Mouse (Mus musculus) R1 (cell line): ENCODE measurements around the gene Ap1m2.
"Not testable (repeated sequence)": the region's sequence is repeated elsewhere in the genome, so short reads cannot be mapped to it uniquely, and the experiment has no call there.

ENCODE experiments used
- DNase-seq: peaks from one replicate; pipeline ENCODE4 v3.0.0-alpha.2; 2018; ENCODE audit warnings: low read depth, low spot score

The Ap1m2 gene

DNA sequence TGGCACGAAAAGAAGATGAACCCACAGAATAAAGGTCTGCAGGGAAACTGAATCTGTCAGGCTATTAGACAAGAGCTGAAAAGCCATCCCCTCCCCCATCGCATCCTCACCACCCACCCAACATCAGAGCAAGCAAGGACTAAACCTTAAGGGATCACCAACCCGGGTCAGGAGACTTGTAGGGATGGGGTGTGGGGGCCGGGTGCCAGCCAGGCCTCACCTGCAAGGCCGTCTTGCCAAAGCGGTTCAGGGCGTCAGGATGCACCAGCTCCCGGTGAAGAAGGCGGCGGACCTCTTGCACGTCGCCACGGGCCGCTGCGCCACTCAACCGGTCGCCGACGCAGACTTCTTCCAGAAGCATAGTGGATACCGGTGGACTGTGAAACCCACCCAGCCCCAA, 21.5 kb downstream of the Ap1m2 start:
- DNase-seq = peak; percentile 65

- no peak for DNase-seq
These were observed 22.8 kb downstream of the Ap1m2 start for GRCm38 (mm10) chr9:21289337-21289671.

GRCm38 (mm10) chr9:21288404-21289336, 23.5 kb downstream of the Ap1m2 start:
- no peak for DNase-seq

- peak; percentile 99 for DNase-seq
These were observed 24.4 kb downstream of the Ap1m2 start, which contains the start of gene Kri1 for GRCm38 (mm10) chr9:21287571-21288402. Gene Kri1, minus strand, starts transcription at chr9:21287969.

- DNase-seq = no peak
These were observed 25.4 kb downstream of the Ap1m2 start for GRCm38 (mm10) chr9:21286753-21287152.

DNA sequence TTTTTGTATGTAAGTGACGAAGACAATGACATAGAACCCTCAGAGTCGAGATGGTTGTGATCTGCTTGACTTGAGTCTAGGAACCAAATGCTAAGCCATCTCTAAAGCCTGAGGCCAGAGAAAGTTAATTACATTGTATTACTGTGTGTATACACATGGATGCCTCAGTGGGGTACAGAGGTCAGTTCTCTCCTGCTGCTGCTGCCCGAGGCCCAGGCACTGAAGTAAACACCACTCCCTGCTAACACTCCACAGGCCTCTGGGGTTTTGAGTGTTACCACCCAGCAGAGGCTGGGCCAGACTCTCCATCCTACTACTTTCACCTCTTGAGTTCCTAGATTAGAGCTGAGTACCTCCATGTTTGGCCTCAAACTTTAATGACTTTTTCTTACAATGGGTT, 28.1 kb downstream of the Ap1m2 start:
- DNase-seq = no peak

- peak; percentile 74 for DNase-seq
These were observed 28.5 kb downstream of the Ap1m2 start for GRCm38 (mm10) chr9:21283591-21283990.

DNA sequence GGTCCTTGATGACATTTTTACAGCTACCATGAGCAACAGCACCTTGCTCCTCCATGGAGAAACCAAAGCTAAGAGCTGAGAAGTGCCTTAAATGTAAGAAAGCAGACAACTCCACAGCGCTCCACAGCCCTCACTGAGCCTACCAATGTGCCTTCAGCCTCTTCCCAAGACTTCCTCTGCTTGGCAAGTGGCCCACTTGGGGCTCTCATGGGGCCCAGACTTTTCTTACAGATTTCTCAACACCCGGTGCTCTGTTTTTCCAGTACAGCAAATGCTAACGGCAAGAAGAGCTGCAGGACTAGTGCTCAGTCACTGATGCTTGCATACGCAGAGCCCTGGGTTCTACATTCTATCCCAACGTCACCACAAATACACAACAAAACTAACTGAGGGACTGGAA, 34.4 kb downstream of the Ap1m2 start:
- no peak for DNase-seq

- DNase-seq = no peak
These were observed 35.8 kb downstream of the Ap1m2 start for GRCm38 (mm10) chr9:21276307-21276706.

- no peak for DNase-seq
These were observed 36.4 kb downstream of the Ap1m2 start for GRCm38 (mm10) chr9:21275727-21276126.

DNA sequence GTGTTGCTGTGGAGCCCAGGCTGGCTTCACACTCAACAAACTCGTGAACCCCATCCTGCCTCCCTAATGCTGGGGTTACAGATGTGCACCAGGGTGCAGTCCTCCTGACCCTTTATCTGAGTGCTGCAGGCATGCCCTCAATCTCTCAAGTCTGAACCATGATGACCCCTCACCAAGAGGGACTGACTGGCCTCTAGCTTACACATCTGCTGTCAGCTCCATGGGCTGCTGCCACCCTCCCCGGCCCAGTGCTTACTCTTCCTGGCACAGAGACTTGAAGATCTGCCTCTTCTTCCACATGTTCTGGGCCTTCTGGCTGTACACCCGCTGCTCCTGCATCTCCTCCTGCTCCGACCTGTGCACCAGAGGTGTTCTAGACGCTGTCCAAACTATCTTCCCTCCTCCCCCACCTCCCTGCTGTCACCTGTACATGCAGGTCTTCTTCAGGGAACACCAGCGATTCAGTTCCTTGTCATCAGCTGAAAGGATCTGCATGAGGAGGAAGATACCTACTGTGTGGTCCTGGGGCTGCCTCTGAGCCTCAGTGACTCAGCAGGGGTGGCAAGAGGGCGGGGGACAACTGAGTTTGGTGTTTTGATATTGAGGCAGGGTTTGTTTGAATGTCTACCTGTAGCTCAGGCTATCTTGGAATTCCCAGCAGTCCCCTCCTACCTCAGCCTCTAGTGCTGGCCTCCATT, 37.0 kb downstream of the Ap1m2 start:
- no peak for DNase-seq

GRCm38 (mm10) chr9:21274336-21274735, 37.8 kb downstream of the Ap1m2 start:
- no peak for DNase-seq

GRCm38 (mm10) chr9:21273520-21274228, 38.5 kb downstream of the Ap1m2 start:
- no peak for DNase-seq

- no peak for DNase-seq
These were observed 39.0 kb downstream of the Ap1m2 start for GRCm38 (mm10) chr9:21273094-21273493.

DNA sequence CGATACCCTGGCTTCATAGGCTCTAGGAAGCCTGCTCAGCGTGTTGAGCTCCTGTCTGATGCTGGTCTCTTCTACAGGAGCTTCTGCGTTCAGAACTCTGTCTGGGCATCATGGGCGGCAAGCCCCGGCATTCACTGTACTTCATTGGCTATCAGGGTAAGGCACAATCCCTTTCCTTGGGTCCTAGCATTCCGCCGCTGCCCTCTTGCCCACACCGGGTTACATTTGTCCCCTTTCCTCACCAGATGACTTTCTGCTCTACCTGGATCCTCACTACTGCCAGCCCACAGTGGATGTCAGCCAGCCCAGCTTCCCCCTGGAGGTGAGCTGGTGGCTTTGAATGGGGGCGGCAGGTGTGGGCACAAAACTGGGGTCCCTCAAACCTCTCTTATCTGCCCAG, 39.7 kb downstream of the Ap1m2 start:
- no peak for DNase-seq

- DNase-seq = not testable (repeated sequence)
These were observed 42.5 kb downstream of the Ap1m2 start for GRCm38 (mm10) chr9:21269590-21269989.

DNA sequence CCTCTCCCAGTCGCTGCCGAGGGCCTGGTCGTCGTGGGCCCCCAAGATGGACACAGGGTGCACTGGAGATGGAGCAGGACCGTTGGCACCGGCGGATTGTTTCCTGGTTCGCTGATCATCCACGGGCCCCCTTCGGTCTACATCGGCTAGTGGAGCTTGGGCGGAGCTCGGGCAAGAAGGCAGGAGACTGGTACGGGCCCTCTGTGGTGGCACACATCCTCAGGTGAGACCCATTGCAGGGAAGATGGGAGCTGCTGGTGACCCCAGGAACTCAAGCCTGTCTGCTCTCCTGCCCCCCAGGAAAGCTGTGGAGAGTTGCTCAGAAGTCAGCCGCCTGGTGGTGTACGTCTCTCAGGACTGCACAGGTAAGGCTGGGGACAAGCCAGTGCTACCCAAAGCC, 43.8 kb downstream of the Ap1m2 start:
- DNase-seq = no peak

- DNase-seq = no peak
These were observed 45.2 kb downstream of the Ap1m2 start for GRCm38 (mm10) chr9:21266889-21267288.

DNA sequence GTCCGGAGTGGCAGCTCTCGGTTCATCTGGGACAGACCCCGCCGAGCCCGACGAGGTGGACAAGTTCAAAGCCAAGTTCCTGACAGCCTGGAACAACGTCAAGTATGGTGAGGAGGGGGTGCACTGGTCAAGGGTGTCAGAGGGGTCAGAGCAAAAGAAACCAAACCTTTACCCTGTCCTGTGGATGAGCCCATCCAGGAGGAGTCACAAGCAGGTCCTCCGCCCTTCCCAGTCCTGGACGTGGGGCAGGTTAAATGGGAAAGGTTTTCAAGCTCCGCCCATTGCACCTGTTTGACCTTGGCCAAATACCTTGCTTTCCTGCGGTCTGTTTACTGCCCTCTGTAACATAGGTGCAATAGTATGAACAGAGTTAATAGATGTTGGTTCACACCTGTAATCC, 46.5 kb downstream of the Ap1m2 start:
- peak; percentile 65 for DNase-seq

DNA sequence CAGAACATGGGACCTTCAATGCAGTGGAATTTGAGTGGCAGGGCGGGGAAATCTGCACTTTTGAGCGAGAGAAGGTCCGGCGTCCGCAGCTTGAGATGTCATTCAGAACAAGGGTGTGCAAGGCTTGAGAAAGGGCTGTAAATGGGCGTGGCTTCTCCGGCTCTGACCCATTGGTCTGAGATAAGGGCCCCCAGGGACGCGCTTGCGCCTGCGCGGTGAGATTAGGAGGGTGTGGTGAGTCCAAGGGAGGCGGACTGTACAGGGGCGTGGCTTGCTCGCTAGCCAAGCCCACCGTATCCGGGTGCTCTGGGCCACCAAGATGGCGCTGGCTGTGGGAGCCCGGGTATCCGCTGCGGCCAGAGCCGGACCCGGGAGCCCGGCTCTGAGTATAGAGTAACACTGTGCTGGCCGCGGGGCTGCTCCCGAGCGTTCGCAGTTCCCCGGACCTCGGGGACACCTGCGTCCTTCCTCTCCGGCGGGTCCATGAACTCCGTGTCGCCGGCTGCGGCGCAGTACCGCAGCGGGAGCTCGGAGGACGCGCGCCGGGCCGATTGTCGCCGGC, 47.1 kb downstream of the Ap1m2 start, which contains the start of gene Atg4d:
Atg4d (plus strand) TSS at position 294 of the 562 bp plus-strand sequence.
- DNase-seq = peak; percentile 99
